Mouse (Mus musculus): ENCODE results near the gene Ddit4l. TPM values are rescaled to one million over a fixed set of nuclear protein-coding genes. Genes with fewer than 3 reads are reported as not detected.

Gene Ddit4l
- polyA plus RNA-seq, 1 experiment from 2014 or later: 11.1 TPM

DNA sequence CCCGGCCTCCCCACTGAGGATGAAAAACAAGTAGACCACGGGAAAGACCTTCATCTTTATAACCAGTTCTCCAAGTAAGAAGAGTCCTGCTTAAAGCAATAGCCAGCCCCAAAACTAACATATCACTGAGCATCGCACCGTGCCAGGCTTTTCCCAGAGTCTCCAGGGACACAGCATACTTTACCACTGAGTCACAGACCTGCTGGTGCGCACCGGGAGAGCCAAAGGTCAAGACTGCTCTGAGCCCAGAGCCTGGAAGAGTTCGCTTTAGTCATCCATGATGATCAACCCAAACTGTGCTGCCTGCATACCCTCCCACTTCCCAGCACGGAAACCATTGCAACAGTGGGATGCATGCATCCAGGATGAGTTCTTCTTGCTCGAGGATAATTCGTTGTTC, 12.3 kb downstream of the Ddit4l start:
- H3K27me3 ChIP-seq (ENCODE audit: control insufficient read depth, insufficient read depth, low read length): no peaks in the 10 kb centered on the region
- no peak overlapping the region for H3K27ac ChIP-seq (replicated peaks in 1 of 2; ENCODE audit: control insufficient read depth in 1 of 2, insufficient read depth in 1 of 2, low read depth in 2 of 2, low read length in 2 of 2)
- H3K9ac ChIP-seq (ENCODE audit: low read length): no peak overlapping the region
- H3K4me3 ChIP-seq (ENCODE audit: control insufficient read depth in 1 of 2, insufficient read depth in 1 of 2, low read depth in 1 of 2, low read length in 2 of 2): no peak overlapping the region
- H3K4me1 ChIP-seq (ENCODE audit: control insufficient read depth in 2 of 2, insufficient read depth in 2 of 2, low read length in 2 of 2): no peaks in the 10 kb centered on the region
- 75% methylated on average over 10 of the region's 10 CpGs for WGBS
- no peak for ATAC-seq (ENCODE audit: insufficient number of reproducible peaks, insufficient read depth, low FRiP score, low read depth)
- no peaks in the 10 kb centered on the region for H3K9me3 ChIP-seq (ENCODE audit: control insufficient read depth, low read length)
- no peak overlapping the region for H3K4me2 ChIP-seq (ENCODE audit: low read length)
- no peaks in the 10 kb centered on the region for H3K36me3 ChIP-seq (ENCODE audit: control insufficient read depth, insufficient read depth, low read length)

DNA sequence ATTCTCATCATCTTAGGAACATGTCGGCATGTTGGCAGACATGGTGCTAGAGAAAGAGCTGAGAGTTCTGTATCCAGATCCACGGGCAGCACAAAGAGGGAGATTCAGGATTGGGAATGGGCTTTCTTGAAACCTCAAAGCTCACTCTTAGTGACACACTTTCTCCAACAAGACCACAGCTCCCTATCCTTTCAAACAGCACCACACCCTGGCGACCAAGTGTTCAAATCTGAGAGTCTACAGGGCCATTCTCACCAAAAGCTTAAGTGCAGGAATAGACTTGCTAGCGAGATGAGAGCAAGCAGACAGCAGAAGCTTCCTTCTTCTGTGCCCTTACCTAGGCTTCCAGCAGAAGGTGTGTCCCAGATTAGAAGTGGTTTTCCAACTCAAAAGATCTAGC, 15.2 kb downstream of the Ddit4l start:
- no peak overlapping the region for H3K27ac ChIP-seq (replicated peaks in 1 of 2; ENCODE audit: control insufficient read depth in 1 of 2, insufficient read depth in 1 of 2, low read depth in 2 of 2, low read length in 2 of 2)
- no peaks in the 10 kb centered on the region for H3K27me3 ChIP-seq (ENCODE audit: control insufficient read depth, insufficient read depth, low read length)
- H3K4me3 ChIP-seq (ENCODE audit: control insufficient read depth in 1 of 2, insufficient read depth in 1 of 2, low read depth in 1 of 2, low read length in 2 of 2): no peak overlapping the region
- no peak overlapping the region for H3K9ac ChIP-seq (ENCODE audit: low read length)
- WGBS: 77% methylated on average over 4 of the region's 4 CpGs
- no peaks in the 10 kb centered on the region for H3K9me3 ChIP-seq (ENCODE audit: control insufficient read depth, low read length)
- H3K36me3 ChIP-seq (ENCODE audit: control insufficient read depth, insufficient read depth, low read length): no peaks in the 10 kb centered on the region
- no peak for ATAC-seq (ENCODE audit: insufficient number of reproducible peaks, insufficient read depth, low FRiP score, low read depth)
- H3K4me1 ChIP-seq (ENCODE audit: control insufficient read depth in 2 of 2, insufficient read depth in 2 of 2, low read length in 2 of 2): no peaks in the 10 kb centered on the region
- no peak overlapping the region for H3K4me2 ChIP-seq (ENCODE audit: low read length)

DNA sequence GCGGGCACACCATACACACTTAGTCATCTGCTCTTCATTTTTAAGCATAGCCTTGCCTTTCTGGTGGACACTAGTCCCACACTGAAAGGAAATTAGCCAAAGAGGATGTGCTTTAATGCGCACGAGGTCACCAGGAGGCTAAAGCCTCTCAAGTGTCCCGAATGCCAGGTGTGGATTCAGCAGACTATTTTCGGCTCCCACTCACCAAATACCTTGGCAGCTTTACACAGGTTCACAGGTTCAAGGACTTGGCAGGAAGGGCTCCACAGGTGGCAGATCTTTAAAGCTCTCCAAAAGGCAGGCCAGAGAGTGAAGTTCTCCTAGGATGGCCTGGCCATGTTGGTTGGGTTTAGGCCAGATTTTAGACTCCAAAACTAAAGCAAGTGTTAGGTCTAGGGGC, 19.8 kb downstream of the Ddit4l start:
- H3K27ac ChIP-seq (replicated peaks in 1 of 2; ENCODE audit: control insufficient read depth in 1 of 2, insufficient read depth in 1 of 2, low read depth in 2 of 2, low read length in 2 of 2): no peak overlapping the region
- no peaks in the 10 kb centered on the region for H3K9me3 ChIP-seq (ENCODE audit: control insufficient read depth, low read length)
- no peak for ATAC-seq (ENCODE audit: insufficient number of reproducible peaks, insufficient read depth, low FRiP score, low read depth)
- H3K27me3 ChIP-seq (ENCODE audit: control insufficient read depth, insufficient read depth, low read length): no peaks in the 10 kb centered on the region
- H3K4me3 ChIP-seq (ENCODE audit: control insufficient read depth in 1 of 2, insufficient read depth in 1 of 2, low read depth in 1 of 2, low read length in 2 of 2): no peak overlapping the region
- H3K4me1 ChIP-seq (ENCODE audit: control insufficient read depth in 2 of 2, insufficient read depth in 2 of 2, low read length in 2 of 2): no peaks in the 10 kb centered on the region
- WGBS: 77% methylated on average over 5 of the region's 5 CpGs
- no peak overlapping the region for H3K9ac ChIP-seq (ENCODE audit: low read length)
- no peak overlapping the region for H3K4me2 ChIP-seq (ENCODE audit: low read length)
- no peaks in the 10 kb centered on the region for H3K36me3 ChIP-seq (ENCODE audit: control insufficient read depth, insufficient read depth, low read length)

- no peaks in the 10 kb centered on the region for H3K27me3 ChIP-seq (ENCODE audit: control insufficient read depth, insufficient read depth, low read length)
- no peak for ATAC-seq (ENCODE audit: insufficient number of reproducible peaks, insufficient read depth, low FRiP score, low read depth)
- no peaks in the 10 kb centered on the region for H3K9me3 ChIP-seq (ENCODE audit: control insufficient read depth, low read length)
- no peak overlapping the region for H3K9ac ChIP-seq (ENCODE audit: low read length)
- 67% methylated on average over 8 of the region's 8 CpGs for WGBS
- H3K27ac ChIP-seq (replicated peaks in 1 of 2; ENCODE audit: control insufficient read depth in 1 of 2, insufficient read depth in 1 of 2, low read depth in 2 of 2, low read length in 2 of 2): no peak overlapping the region
- no peaks in the 10 kb centered on the region for H3K36me3 ChIP-seq (ENCODE audit: control insufficient read depth, insufficient read depth, low read length)
- H3K4me3 ChIP-seq (ENCODE audit: control insufficient read depth in 1 of 2, insufficient read depth in 1 of 2, low read depth in 1 of 2, low read length in 2 of 2): no peak overlapping the region
- H3K4me2 ChIP-seq (ENCODE audit: low read length): no peak overlapping the region
- H3K4me1 ChIP-seq (ENCODE audit: control insufficient read depth in 2 of 2, insufficient read depth in 2 of 2, low read length in 2 of 2): no peaks in the 10 kb centered on the region
These were observed 20.7 kb downstream of the Ddit4l start for GRCm38 (mm10) chr3:137642137-137642536.

DNA sequence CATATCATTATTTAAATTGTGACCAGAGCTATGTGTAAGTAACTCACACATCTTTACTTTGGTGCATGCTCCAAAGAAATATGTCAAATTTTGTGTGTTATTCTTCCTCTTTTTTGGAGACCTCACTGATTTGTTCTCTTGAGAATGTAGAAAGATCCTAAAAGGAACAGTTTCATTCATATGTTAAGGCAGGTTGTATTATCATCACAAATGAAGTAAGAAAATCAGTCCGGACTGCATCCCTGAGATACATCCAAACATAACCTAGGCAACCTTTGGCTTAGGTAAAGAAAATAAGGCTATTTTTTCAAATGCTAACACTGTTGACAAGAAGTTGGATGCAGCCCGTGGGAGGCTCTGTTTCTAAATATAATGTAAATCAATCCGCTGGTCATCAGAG, 21.2 kb downstream of the Ddit4l start:
- Histone ChIP-seq H3K27me3 (ENCODE audit: control insufficient read depth, insufficient read depth, low read length) (no peaks in the 10 kb centered on the region), H3K4me2 (ENCODE audit: low read length) (no peak overlapping the region), H3K4me1 (ENCODE audit: control insufficient read depth in 2 of 2, insufficient read depth in 2 of 2, low read length in 2 of 2) (no peaks in the 10 kb centered on the region), H3K27ac (replicated peaks in 1 of 2; ENCODE audit: control insufficient read depth in 1 of 2, insufficient read depth in 1 of 2, low read depth in 2 of 2, low read length in 2 of 2) (no peak overlapping the region), H3K36me3 (ENCODE audit: control insufficient read depth, insufficient read depth, low read length) (no peaks in the 10 kb centered on the region), H3K9ac (ENCODE audit: low read length) (no peak overlapping the region), H3K9me3 (ENCODE audit: control insufficient read depth, low read length) (no peaks in the 10 kb centered on the region), H3K4me3 (ENCODE audit: control insufficient read depth in 1 of 2, insufficient read depth in 1 of 2, low read depth in 1 of 2, low read length in 2 of 2) (no peak overlapping the region)
- no peak for ATAC-seq (ENCODE audit: insufficient number of reproducible peaks, insufficient read depth, low FRiP score, low read depth)
- WGBS: 73% methylated on average over 3 of the region's 3 CpGs

DNA sequence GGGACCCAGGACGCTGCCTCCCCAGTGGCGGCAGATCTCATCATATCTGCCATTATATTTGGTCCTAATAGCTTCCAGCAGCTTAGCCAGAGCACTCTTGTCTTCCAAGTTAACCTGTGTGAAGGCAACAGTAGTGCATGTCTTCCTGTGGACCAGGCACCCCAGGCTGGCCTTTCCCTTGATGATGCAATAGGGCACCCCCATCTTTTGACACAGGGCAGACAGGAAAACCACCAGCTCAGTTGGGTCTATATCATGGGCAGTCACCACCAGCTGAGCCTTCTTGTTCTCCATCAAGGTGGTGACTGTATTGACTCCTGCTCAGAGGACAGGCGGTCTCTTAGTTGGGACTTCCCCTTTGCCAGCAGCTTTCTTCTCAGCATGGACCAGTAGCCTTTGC, 22.7 kb downstream of the Ddit4l start:
- WGBS: 88% methylated on average over 3 of the region's 3 CpGs
- no peaks in the 10 kb centered on the region for H3K4me1 ChIP-seq (ENCODE audit: control insufficient read depth in 2 of 2, insufficient read depth in 2 of 2, low read length in 2 of 2)
- ATAC-seq (ENCODE audit: insufficient number of reproducible peaks, insufficient read depth, low FRiP score, low read depth): no peak

GRCm38 (mm10) chr3:137644947-137645346, 23.5 kb downstream of the Ddit4l start:
- H3K4me1 ChIP-seq (ENCODE audit: control insufficient read depth in 2 of 2, insufficient read depth in 2 of 2, low read length in 2 of 2): no peaks in the 10 kb centered on the region
- ATAC-seq (ENCODE audit: insufficient number of reproducible peaks, insufficient read depth, low FRiP score, low read depth): no peak
- 88% methylated on average over 6 of the region's 6 CpGs for WGBS

More for the DNA sequence above, 22.7 kb downstream of the Ddit4l start:
- Histone ChIP-seq H3K9me3 (ENCODE audit: control insufficient read depth, low read length) (no peaks in the 10 kb centered on the region), H3K27ac (replicated peaks in 1 of 2; ENCODE audit: control insufficient read depth in 1 of 2, insufficient read depth in 1 of 2, low read depth in 2 of 2, low read length in 2 of 2) (no peak overlapping the region), H3K4me3 (ENCODE audit: control insufficient read depth in 1 of 2, insufficient read depth in 1 of 2, low read depth in 1 of 2, low read length in 2 of 2) (no peak overlapping the region), H3K4me2 (ENCODE audit: low read length) (no peak overlapping the region), H3K9ac (ENCODE audit: low read length) (no peak overlapping the region), H3K27me3 (ENCODE audit: control insufficient read depth, insufficient read depth, low read length) (no peaks in the 10 kb centered on the region), H3K36me3 (ENCODE audit: control insufficient read depth, insufficient read depth, low read length) (no peaks in the 10 kb centered on the region)

DNA sequence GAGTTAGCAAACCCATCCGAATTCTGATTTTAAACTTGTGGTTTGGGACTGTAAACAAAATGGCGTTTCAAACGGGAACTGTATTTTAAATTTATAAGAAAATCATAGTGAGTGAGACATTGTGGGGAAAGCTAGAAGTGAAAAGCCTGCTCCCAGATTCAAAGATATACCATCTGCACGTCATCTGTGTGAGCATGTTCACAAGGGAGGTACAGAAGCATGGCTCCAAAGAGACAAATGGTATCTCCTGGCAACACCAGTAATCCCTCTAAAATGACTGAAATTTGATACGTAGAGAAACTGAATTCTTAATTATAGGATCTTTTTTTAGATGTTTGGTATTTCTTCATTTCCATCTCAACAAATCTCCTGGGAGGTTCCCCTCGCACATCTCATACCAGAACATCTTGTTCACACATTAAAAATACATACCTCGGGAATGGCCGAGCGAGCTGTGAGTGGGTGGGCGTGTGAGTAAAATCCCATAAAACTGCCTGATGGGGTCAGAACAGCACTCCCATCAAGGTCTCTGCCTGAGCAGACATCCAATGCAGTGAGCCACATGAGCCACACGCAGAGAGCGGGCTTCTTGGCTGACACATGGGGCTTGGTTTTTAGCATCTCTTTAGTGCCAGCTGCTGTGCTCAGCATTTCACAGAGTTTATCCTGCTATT, 26.2 kb downstream of the Ddit4l start:
- Histone ChIP-seq H3K27me3 (ENCODE audit: control insufficient read depth, insufficient read depth, low read length) (no peaks in the 10 kb centered on the region), H3K4me1 (ENCODE audit: control insufficient read depth in 2 of 2, insufficient read depth in 2 of 2, low read length in 2 of 2) (no peaks in the 10 kb centered on the region), H3K9me3 (ENCODE audit: control insufficient read depth, low read length) (no peaks in the 10 kb centered on the region), H3K4me3 (ENCODE audit: control insufficient read depth in 1 of 2, insufficient read depth in 1 of 2, low read depth in 1 of 2, low read length in 2 of 2) (no peak overlapping the region), H3K4me2 (ENCODE audit: low read length) (no peak overlapping the region), H3K27ac (replicated peaks in 1 of 2; ENCODE audit: control insufficient read depth in 1 of 2, insufficient read depth in 1 of 2, low read depth in 2 of 2, low read length in 2 of 2) (no peak overlapping the region), H3K36me3 (ENCODE audit: control insufficient read depth, insufficient read depth, low read length) (no peaks in the 10 kb centered on the region), H3K9ac (ENCODE audit: low read length) (no peak overlapping the region)
- ATAC-seq (ENCODE audit: insufficient number of reproducible peaks, insufficient read depth, low FRiP score, low read depth): no peak
- WGBS: 82% methylated on average over 12 of the region's 12 CpGs

More at GRCm38 (mm10) chr3:137644947-137645346, 23.5 kb downstream of the Ddit4l start:
- no peak overlapping the region for H3K4me2 ChIP-seq (ENCODE audit: low read length)
- H3K9me3 ChIP-seq (ENCODE audit: control insufficient read depth, low read length): no peaks in the 10 kb centered on the region
- H3K27ac ChIP-seq (replicated peaks in 1 of 2; ENCODE audit: control insufficient read depth in 1 of 2, insufficient read depth in 1 of 2, low read depth in 2 of 2, low read length in 2 of 2): no peak overlapping the region
- no peaks in the 10 kb centered on the region for H3K36me3 ChIP-seq (ENCODE audit: control insufficient read depth, insufficient read depth, low read length)
- H3K27me3 ChIP-seq (ENCODE audit: control insufficient read depth, insufficient read depth, low read length): no peaks in the 10 kb centered on the region
- no peak overlapping the region for H3K4me3 ChIP-seq (ENCODE audit: control insufficient read depth in 1 of 2, insufficient read depth in 1 of 2, low read depth in 1 of 2, low read length in 2 of 2)
- H3K9ac ChIP-seq (ENCODE audit: low read length): no peak overlapping the region

Data from heart, embryonic 14.5 days (tissue).